Mouse (Mus musculus): ENCODE results near the gene Lifr. TPM values are rescaled to one million over a fixed set of nuclear protein-coding genes. Genes with fewer than 3 reads are reported as not detected.

The Lifr gene
- polyA plus RNA-seq, 1 experiment from 2014 or later: 9.7 TPM

DNA sequence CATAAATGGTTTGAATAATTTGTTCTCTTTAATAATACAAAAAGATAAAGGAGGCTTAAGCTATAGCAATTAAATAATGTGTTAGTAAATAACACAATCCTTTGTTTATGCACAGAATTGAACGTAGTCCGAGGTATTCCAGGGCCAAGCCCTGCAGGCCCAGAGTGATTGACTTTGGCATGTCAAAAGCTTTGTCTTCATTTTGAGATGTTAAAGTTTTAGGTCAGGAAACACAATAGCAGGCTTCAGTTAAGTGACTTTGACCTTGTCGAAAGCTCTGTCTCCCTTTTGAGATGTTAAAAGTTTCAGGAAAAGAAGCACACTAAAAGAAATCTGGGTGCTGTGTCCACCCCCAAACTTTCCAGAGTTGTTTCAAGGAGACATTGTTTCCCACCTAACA lies 26.3 kb downstream of the Lifr start:
- Histone ChIP-seq H3K36me3 (replicated peaks) (no peaks in the 10 kb centered on the region), H3K27ac (no peak overlapping the region), H3K4me2 (no peak overlapping the region), H3K27me3 (replicated peaks) (no peaks in the 10 kb centered on the region), H3K9me3 (no peaks in the 10 kb centered on the region), H3K4me3 (no peak overlapping the region), H3K4me1 (no peaks in the 10 kb centered on the region), H3K9ac (no peak overlapping the region)
- 67% methylated on average over 3 of the region's 3 CpGs for WGBS
- ATAC-seq (replicated peaks): no peak

DNA sequence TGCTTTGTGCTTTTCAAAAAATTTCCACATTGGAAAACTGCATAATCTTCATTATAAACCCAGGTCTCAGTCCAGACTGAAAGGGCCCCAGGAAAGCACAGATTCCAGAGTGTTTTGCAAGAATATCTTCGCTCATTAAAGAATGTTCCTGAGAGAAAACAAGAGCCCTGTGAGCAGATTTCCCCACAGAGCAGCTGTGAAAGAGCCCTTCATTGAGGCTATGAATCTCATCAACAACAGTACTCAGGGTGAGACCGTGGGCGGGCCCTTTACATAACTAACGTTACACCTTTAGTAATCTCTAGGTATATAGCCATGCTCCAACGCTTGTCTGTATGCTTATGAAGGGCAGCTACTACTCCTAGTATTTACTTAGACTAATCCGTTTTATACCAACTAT lies 27.5 kb downstream of the Lifr start:
- H3K27me3 ChIP-seq (replicated peaks): no peaks in the 10 kb centered on the region
- no peak overlapping the region for H3K4me3 ChIP-seq
- H3K36me3 ChIP-seq (replicated peaks): no peaks in the 10 kb centered on the region
- WGBS: 80% methylated on average over 6 of the region's 6 CpGs
- no peaks in the 10 kb centered on the region for H3K9me3 ChIP-seq
- H3K4me1 ChIP-seq: no peaks in the 10 kb centered on the region
- no peak overlapping the region for H3K9ac ChIP-seq
- H3K27ac ChIP-seq: no peak overlapping the region
- no peak overlapping the region for H3K4me2 ChIP-seq
- ATAC-seq (replicated peaks): no peak

GRCm38 (mm10) chr15:7118849-7119248 lies 28.4 kb downstream of the Lifr start:
- H3K4me2 ChIP-seq: no peak overlapping the region
- no peak overlapping the region for H3K9ac ChIP-seq
- no peaks in the 10 kb centered on the region for H3K9me3 ChIP-seq
- WGBS: 62% methylated on average over 5 of the region's 5 CpGs
- no peaks in the 10 kb centered on the region; the same call in 1 of the 2 replicates for H3K4me1 ChIP-seq
- H3K36me3 ChIP-seq (replicated peaks): no peaks in the 10 kb centered on the region
- peak; percentile 62; the same call in 1 of the 2 replicates for ATAC-seq (replicated peaks)
- H3K4me3 ChIP-seq: no peak overlapping the region
- no peak overlapping the region for H3K27ac ChIP-seq
- no peaks in the 10 kb centered on the region for H3K27me3 ChIP-seq (replicated peaks)

DNA sequence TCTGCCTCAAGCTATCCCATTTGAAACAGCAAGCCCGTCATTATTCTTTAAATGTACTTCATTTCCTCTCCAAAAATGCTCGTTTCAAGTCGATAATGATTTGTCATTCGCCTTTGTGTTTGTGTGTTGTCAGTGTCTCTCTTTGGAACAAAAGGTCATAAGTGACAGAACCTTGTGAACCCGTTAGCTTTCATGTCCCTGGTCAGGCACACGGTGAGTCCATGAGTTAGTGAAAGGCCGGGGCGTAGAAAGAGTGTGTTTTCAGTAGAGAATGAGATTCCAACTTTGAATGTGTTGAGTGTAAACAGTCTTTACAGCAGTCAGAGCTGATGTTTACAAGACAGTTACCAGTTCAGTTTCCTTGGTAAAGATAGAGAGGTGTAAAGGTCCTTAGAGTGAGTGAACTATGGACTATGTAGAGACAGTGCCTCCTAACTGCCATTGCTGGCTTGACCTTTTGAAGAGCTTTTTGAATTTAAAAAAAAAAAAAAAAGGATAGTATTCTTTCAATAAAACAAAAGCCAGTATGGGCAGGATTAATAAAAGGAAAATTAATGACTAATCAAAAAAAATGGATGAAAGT lies 29.6 kb downstream of the Lifr start:
- H3K4me2 ChIP-seq: no peak overlapping the region
- no peaks in the 10 kb centered on the region for H3K27me3 ChIP-seq (replicated peaks)
- no peak for ATAC-seq (replicated peaks)
- H3K27ac ChIP-seq: no peak overlapping the region
- H3K4me3 ChIP-seq: no peak overlapping the region
- no peaks in the 10 kb centered on the region; the same call in 1 of the 2 replicates for H3K4me1 ChIP-seq
- H3K9me3 ChIP-seq: no peaks in the 10 kb centered on the region
- H3K9ac ChIP-seq: no peak overlapping the region
- 86% methylated on average over 8 of the region's 8 CpGs for WGBS
- H3K36me3 ChIP-seq (replicated peaks): no peaks in the 10 kb centered on the region

GRCm38 (mm10) chr15:7123781-7124450 lies 33.5 kb downstream of the Lifr start:
- no peak overlapping the region for H3K27ac ChIP-seq
- no peaks in the 10 kb centered on the region for H3K27me3 ChIP-seq (replicated peaks)
- no peaks in the 10 kb centered on the region for H3K36me3 ChIP-seq (replicated peaks)
- H3K9me3 ChIP-seq: no peaks in the 10 kb centered on the region
- H3K4me3 ChIP-seq: no peak overlapping the region
- H3K4me1 ChIP-seq: peaks cover 8% of the 10 kb centered on the region
- no peak overlapping the region for H3K4me2 ChIP-seq
- H3K9ac ChIP-seq: no peak overlapping the region
- WGBS: 46% methylated on average over 5 of the region's 5 CpGs
- ATAC-seq (replicated peaks): 0 out of 2 replicates have a peak, but pooled peaks have one; percentile 5

DNA sequence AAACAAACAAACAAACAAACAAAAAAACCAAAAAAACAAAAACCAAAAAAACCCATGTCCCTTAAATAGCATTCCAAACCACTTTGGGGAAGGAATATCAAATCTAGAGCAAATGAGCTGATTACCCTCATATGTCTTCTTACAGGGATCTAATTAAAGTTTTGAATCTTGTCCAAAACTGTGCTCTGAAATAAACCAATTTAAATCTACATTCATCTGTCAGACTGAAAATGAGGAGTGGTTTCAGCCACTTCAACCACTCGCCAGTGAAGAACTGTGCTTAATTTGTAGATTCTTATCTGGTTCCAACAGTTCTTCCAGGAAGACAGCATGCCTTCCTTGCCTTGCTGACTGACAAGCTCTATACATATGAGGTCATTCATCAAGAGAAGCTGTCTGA lies 35.8 kb downstream of the Lifr start:
- no peaks in the 10 kb centered on the region for H3K36me3 ChIP-seq (replicated peaks)
- no peak overlapping the region for H3K9ac ChIP-seq
- no peaks in the 10 kb centered on the region for H3K9me3 ChIP-seq
- H3K4me1 ChIP-seq: peaks cover 24% of the 10 kb centered on the region
- H3K27me3 ChIP-seq (replicated peaks): no peaks in the 10 kb centered on the region; the same call in 1 of the 2 replicates
- no peak overlapping the region for H3K4me2 ChIP-seq
- 58% methylated on average over 1 of the region's 1 CpGs for WGBS
- no peak for ATAC-seq (replicated peaks)
- H3K27ac ChIP-seq: no peak overlapping the region
- H3K4me3 ChIP-seq: no peak overlapping the region

GRCm38 (mm10) chr15:7128627-7129126 lies 38.3 kb downstream of the Lifr start:
- Histone ChIP-seq H3K27me3 (replicated peaks) (peaks cover 5% of the 10 kb centered on the region; the same call in 1 of the 2 replicates), H3K4me3 (peak overlapping the region; percentile 90), H3K9me3 (no peaks in the 10 kb centered on the region), H3K4me1 (peaks cover 25% of the 10 kb centered on the region), H3K9ac (peak overlapping the region; percentile 84), H3K36me3 (replicated peaks) (no peaks in the 10 kb centered on the region), H3K4me2 (peak overlapping the region; percentile 95), H3K27ac (peak overlapping the region; percentile 89)
- ATAC-seq (replicated peaks): peak; percentile 46
- 2% methylated on average over 18 of the region's 18 CpGs for WGBS

GRCm38 (mm10) chr15:7129127-7129943 lies 38.9 kb downstream of the Lifr start:
- H3K9me3 ChIP-seq: no peaks in the 10 kb centered on the region
- WGBS: under 1% methylated on average over 86 of the region's 116 CpGs
- H3K9ac ChIP-seq: peak overlapping the region; percentile 84
- peak overlapping the region; percentile 89 for H3K27ac ChIP-seq
- peak overlapping the region; percentile 95 for H3K4me2 ChIP-seq
- no peaks in the 10 kb centered on the region for H3K36me3 ChIP-seq (replicated peaks)
- peaks cover 25% of the 10 kb centered on the region for H3K4me1 ChIP-seq
- peak; percentile 94 for ATAC-seq (replicated peaks)
- peaks cover 5% of the 10 kb centered on the region; the same call in 1 of the 2 replicates for H3K27me3 ChIP-seq (replicated peaks)
- peak overlapping the region; percentile 90 for H3K4me3 ChIP-seq

DNA sequence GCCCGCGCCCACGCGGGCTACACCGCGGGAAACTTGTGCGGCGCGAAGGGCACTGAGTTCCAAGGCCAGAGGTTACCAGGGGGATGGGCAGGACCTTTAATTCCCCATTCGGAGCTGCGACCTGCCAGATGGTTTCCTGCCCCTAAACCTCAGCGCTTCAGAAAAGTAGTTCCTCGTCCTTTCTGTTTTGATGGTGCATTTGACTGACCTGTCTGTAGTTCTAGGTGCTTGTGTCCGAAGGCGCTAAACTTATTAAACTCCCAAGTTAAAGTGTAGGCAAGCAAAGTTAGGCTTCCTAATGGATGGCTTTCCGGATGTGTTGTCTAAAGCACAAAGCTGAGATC lies 39.5 kb downstream of the Lifr start:
- Histone ChIP-seq H3K9me3 (no peaks in the 10 kb centered on the region), H3K27me3 (replicated peaks) (peaks cover 5% of the 10 kb centered on the region; the same call in 1 of the 2 replicates), H3K9ac (peak overlapping the region; percentile 84), H3K4me3 (peak overlapping the region; percentile 90), H3K4me2 (peak overlapping the region; percentile 95), H3K27ac (peak overlapping the region; percentile 89), H3K4me1 (peaks cover 25% of the 10 kb centered on the region), H3K36me3 (replicated peaks) (no peaks in the 10 kb centered on the region)
- no peak for ATAC-seq (replicated peaks)
- WGBS: under 1% methylated on average over 16 of the region's 16 CpGs

DNA sequence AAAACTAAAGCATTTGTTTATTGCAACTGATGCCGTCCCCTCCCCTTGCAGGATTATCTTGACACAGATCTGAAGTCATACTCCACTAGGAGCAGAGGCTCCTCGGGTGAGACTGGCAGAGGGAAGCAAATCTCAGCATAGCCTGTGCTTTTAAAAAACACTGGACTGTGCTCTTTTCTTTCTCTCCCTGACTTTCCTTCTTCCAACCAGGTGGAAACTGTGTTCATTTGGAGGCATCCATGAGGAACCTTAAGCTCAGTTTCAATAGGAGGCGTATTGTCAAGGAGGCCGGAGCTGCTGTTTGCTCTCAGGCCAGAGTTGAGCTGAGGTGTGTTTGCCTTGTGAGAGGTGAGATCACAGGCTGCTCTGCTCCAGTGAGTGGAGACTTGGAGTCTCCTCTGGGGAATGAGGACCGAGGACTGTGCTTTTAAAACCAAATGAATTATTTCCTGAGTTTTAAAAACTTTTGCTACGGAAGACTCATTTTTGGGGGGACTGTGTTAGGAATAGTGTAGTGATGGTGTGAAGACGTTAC lies 40.3 kb downstream of the Lifr start:
- H3K9ac ChIP-seq: no peak overlapping the region
- peaks cover 5% of the 10 kb centered on the region; the same call in 1 of the 2 replicates for H3K27me3 ChIP-seq (replicated peaks)
- H3K4me3 ChIP-seq: peak overlapping the region; percentile 90
- H3K4me1 ChIP-seq: peaks cover 25% of the 10 kb centered on the region
- 31% methylated on average over 7 of the region's 7 CpGs for WGBS
- H3K4me2 ChIP-seq: peak overlapping the region; percentile 95
- H3K9me3 ChIP-seq: no peaks in the 10 kb centered on the region
- H3K27ac ChIP-seq: no peak overlapping the region
- no peaks in the 10 kb centered on the region for H3K36me3 ChIP-seq (replicated peaks)
- no peak for ATAC-seq (replicated peaks)

GRCm38 (mm10) chr15:7132741-7133140 lies 42.3 kb downstream of the Lifr start:
- H3K9ac ChIP-seq: no peak overlapping the region
- peaks cover 25% of the 10 kb centered on the region for H3K4me1 ChIP-seq
- 48% methylated on average over 13 of the region's 13 CpGs for WGBS
- H3K4me2 ChIP-seq: no peak overlapping the region
- H3K27ac ChIP-seq: no peak overlapping the region
- peaks cover 5% of the 10 kb centered on the region; the same call in 1 of the 2 replicates for H3K27me3 ChIP-seq (replicated peaks)
- H3K9me3 ChIP-seq: no peaks in the 10 kb centered on the region
- H3K36me3 ChIP-seq (replicated peaks): no peaks in the 10 kb centered on the region
- no peak overlapping the region for H3K4me3 ChIP-seq
- ATAC-seq (replicated peaks): no peak

Data from midbrain, embryonic 15.5 days (tissue).